Mouse (Mus musculus): ENCODE data around the gene Clca3a1. TPM values are rescaled to one million over a fixed set of nuclear protein-coding genes. Genes with fewer than 3 reads are reported as not detected.

Clca3a1 gene
- polyA plus RNA-seq, 2 experiments = 4.2 to 5.4 TPM

- Histone ChIP-seq H3K4me2 (ENCODE audit: low read depth) (no peak overlapping the region), H3K27me3 (ENCODE audit: control insufficient read depth, insufficient read depth, low read length) (no peaks in the 10 kb centered on the region), H3K9me3 (ENCODE audit: control insufficient read depth, low read length) (no peaks in the 10 kb centered on the region), H3K36me3 (replicated peaks; ENCODE audit: control insufficient read depth, insufficient read depth, low read depth) (peaks cover 22% of the 10 kb centered on the region), H3K4me1 (replicated peaks; ENCODE audit: control insufficient read depth in 2 of 2, insufficient read depth in 2 of 2, low read length in 1 of 2) (peaks cover 23 to 25% of the 10 kb centered on the region in 2 experiments), H3K9ac (replicated peaks) (no peak overlapping the region), H3K27ac (no peak overlapping the region), H3K4me3 (ENCODE audit: insufficient read depth in 1 of 2, low read depth in 2 of 2, low read length in 2 of 2) (no peak overlapping the region)
- DNase-seq (ENCODE audit: low read depth in 3 of 3, low spot score in 3 of 3) (no peak), ATAC-seq (ENCODE audit: insufficient read depth) (no peak)
- TF ChIP-seq CTCF (IDR thresholded peaks at IDR 0.05; ENCODE audit: low read depth) (no peak), EP300 (IDR thresholded peaks at IDR 0.05; ENCODE audit: low read depth) (no peak)
- WGBS (ENCODE audit: insufficient replicate concordance) = 85% methylated on average over 8 of the region's 8 CpGs
Observed at GRCm38 (mm10) chr3:144688284-144688683, 72.5 kb downstream of the Clca3a1 start.

- ATAC-seq (ENCODE audit: insufficient read depth) = no peak
- no peak overlapping the region for H3K9ac ChIP-seq (replicated peaks)
- H3K4me2 ChIP-seq (ENCODE audit: low read depth) = no peak overlapping the region
- TF ChIP-seq EP300 (IDR thresholded peaks at IDR 0.05; ENCODE audit: low read depth) (no peak), CTCF (IDR thresholded peaks at IDR 0.05; ENCODE audit: low read depth) (no peak)
- H3K4me1 ChIP-seq (replicated peaks; ENCODE audit: control insufficient read depth in 2 of 2, insufficient read depth in 2 of 2, low read length in 1 of 2) = peaks cover 30 to 32% of the 10 kb centered on the region in 2 experiments
- no peak overlapping the region for H3K27ac ChIP-seq
- WGBS (ENCODE audit: insufficient replicate concordance) = 87% methylated on average over 9 of the region's 9 CpGs
- no peak overlapping the region for H3K4me3 ChIP-seq (ENCODE audit: insufficient read depth in 1 of 2, low read depth in 2 of 2, low read length in 2 of 2)
- DNase-seq (ENCODE audit: low read depth in 3 of 3, low spot score in 3 of 3) = no peak
- H3K9me3 ChIP-seq (ENCODE audit: control insufficient read depth, low read length) = no peaks in the 10 kb centered on the region
- no peaks in the 10 kb centered on the region for H3K27me3 ChIP-seq (ENCODE audit: control insufficient read depth, insufficient read depth, low read length)
- peaks cover 16% of the 10 kb centered on the region for H3K36me3 ChIP-seq (replicated peaks; ENCODE audit: control insufficient read depth, insufficient read depth, low read depth)
Observed at GRCm38 (mm10) chr3:144687618-144688017, 73.2 kb downstream of the Clca3a1 start.

GRCm38 (mm10) chr3:144686146-144686545 is 74.6 kb downstream of the Clca3a1 start:
- no peak overlapping the region for H3K9ac ChIP-seq (replicated peaks)
- H3K4me1 ChIP-seq (replicated peaks; ENCODE audit: control insufficient read depth in 2 of 2, insufficient read depth in 2 of 2, low read length in 1 of 2) = peaks cover 45 to 46% of the 10 kb centered on the region in 2 experiments
- 66% methylated on average over 5 of the region's 5 CpGs for WGBS (ENCODE audit: insufficient replicate concordance)

GRCm38 (mm10) chr3:144683136-144683814 is 77.5 kb downstream of the Clca3a1 start:
- no peak for TF ChIP-seq CTCF (IDR thresholded peaks at IDR 0.05; ENCODE audit: low read depth)
- TF ChIP-seq EP300 (IDR thresholded peaks at IDR 0.05; ENCODE audit: low read depth) = peak; percentile 92
- peaks cover 7% of the 10 kb centered on the region for H3K36me3 ChIP-seq (replicated peaks; ENCODE audit: control insufficient read depth, insufficient read depth, low read depth)
- H3K4me1 ChIP-seq (replicated peaks; ENCODE audit: control insufficient read depth in 2 of 2, insufficient read depth in 2 of 2, low read length in 1 of 2) = peaks cover 49 to 53% of the 10 kb centered on the region in 2 experiments
- no peaks in the 10 kb centered on the region for H3K9me3 ChIP-seq (ENCODE audit: control insufficient read depth, low read length)
- 33% methylated on average over 12 of the region's 12 CpGs for WGBS (ENCODE audit: insufficient replicate concordance)
- no peak overlapping the region for H3K4me3 ChIP-seq (ENCODE audit: insufficient read depth in 1 of 2, low read depth in 2 of 2, low read length in 2 of 2)
- no peaks in the 10 kb centered on the region for H3K27me3 ChIP-seq (ENCODE audit: control insufficient read depth, insufficient read depth, low read length)
- H3K9ac ChIP-seq (replicated peaks) = peak overlapping the region; percentile 53; the same call in 1 of the 2 replicates
- DNase-seq (ENCODE audit: low read depth in 3 of 3, low spot score in 3 of 3) (peak; percentile 68 to 73 (median 72)), ATAC-seq (ENCODE audit: insufficient read depth) (peak; percentile 89)
- peak overlapping the region; percentile 56 for H3K4me2 ChIP-seq (ENCODE audit: low read depth)
- H3K27ac ChIP-seq = peak overlapping the region; percentile 94

More at GRCm38 (mm10) chr3:144686146-144686545, 74.6 kb downstream of the Clca3a1 start:
- ATAC-seq (ENCODE audit: insufficient read depth) (no peak), DNase-seq (ENCODE audit: low read depth in 3 of 3, low spot score in 3 of 3) (no peak)
- Histone ChIP-seq H3K27me3 (ENCODE audit: control insufficient read depth, insufficient read depth, low read length) (no peaks in the 10 kb centered on the region), H3K9me3 (ENCODE audit: control insufficient read depth, low read length) (no peaks in the 10 kb centered on the region), H3K27ac (no peak overlapping the region; the same call in 1 of the 2 replicates), H3K4me3 (ENCODE audit: insufficient read depth in 1 of 2, low read depth in 2 of 2, low read length in 2 of 2) (no peak overlapping the region), H3K4me2 (ENCODE audit: low read depth) (no peak overlapping the region), H3K36me3 (replicated peaks; ENCODE audit: control insufficient read depth, insufficient read depth, low read depth) (peaks cover 16% of the 10 kb centered on the region)
- TF ChIP-seq EP300 (IDR thresholded peaks at IDR 0.05; ENCODE audit: low read depth) (no peak), CTCF (IDR thresholded peaks at IDR 0.05; ENCODE audit: low read depth) (no peak)

GRCm38 (mm10) chr3:144681542-144681941 is 79.2 kb downstream of the Clca3a1 start:
- peaks cover 49 to 53% of the 10 kb centered on the region in 2 experiments for H3K4me1 ChIP-seq (replicated peaks; ENCODE audit: control insufficient read depth in 2 of 2, insufficient read depth in 2 of 2, low read length in 1 of 2)
- no peak overlapping the region for H3K4me2 ChIP-seq (ENCODE audit: low read depth)
- H3K36me3 ChIP-seq (replicated peaks; ENCODE audit: control insufficient read depth, insufficient read depth, low read depth) = peaks cover 3% of the 10 kb centered on the region
- 37% methylated on average over 5 of the region's 5 CpGs for WGBS (ENCODE audit: insufficient replicate concordance)
- H3K27me3 ChIP-seq (ENCODE audit: control insufficient read depth, insufficient read depth, low read length) = no peaks in the 10 kb centered on the region
- H3K9ac ChIP-seq (replicated peaks) = no peak overlapping the region
- H3K27ac ChIP-seq = peak overlapping the region; percentile 94
- H3K9me3 ChIP-seq (ENCODE audit: control insufficient read depth, low read length) = no peaks in the 10 kb centered on the region
- no peak overlapping the region for H3K4me3 ChIP-seq (ENCODE audit: insufficient read depth in 1 of 2, low read depth in 2 of 2, low read length in 2 of 2)
- TF ChIP-seq CTCF (IDR thresholded peaks at IDR 0.05; ENCODE audit: low read depth) (no peak), EP300 (IDR thresholded peaks at IDR 0.05; ENCODE audit: low read depth) (no peak)
- ATAC-seq (ENCODE audit: insufficient read depth) = peak; percentile 16; the same call in 1 of the 2 replicates
- no peak for DNase-seq (ENCODE audit: low read depth in 3 of 3, low spot score in 3 of 3)

Measured in liver, embryonic 14.5 days (tissue).